Mouse (Mus musculus): Measurements from ENCODE around the gene Fastk. TPM values are rescaled to one million over a fixed set of nuclear protein-coding genes. Genes with fewer than 3 reads are reported as not detected.

Fastk gene
- polyA plus RNA-seq, 1 experiment = 124 TPM

- H3K79me2 ChIP-seq (ENCODE audit: control insufficient read depth, insufficient read depth) = peaks cover 57% of the 10 kb centered on the region
- no peak overlapping the region for H3ac ChIP-seq (ENCODE audit: control insufficient read depth, insufficient read length)
- no peak for TF ChIP-seq TCF3 (IDR thresholded peaks at IDR 0.05; ENCODE audit: insufficient read length, low read depth)
- no peak for TF ChIP-seq CEBPB (IDR thresholded peaks at IDR 0.05; ENCODE audit: insufficient read depth, poor library complexity, severe bottlenecking)
- TF ChIP-seq REST (IDR thresholded peaks at IDR 0.05; ENCODE audit: insufficient read depth, insufficient read length) = no peak
- H3K4me3 ChIP-seq = no peak overlapping the region
- peaks cover 9% of the 10 kb centered on the region for H3K36me3 ChIP-seq (ENCODE audit: control insufficient read depth, insufficient read depth)
- no peaks in the 10 kb centered on the region for H3K27me3 ChIP-seq (ENCODE audit: control insufficient read depth, insufficient read depth, insufficient read length)
- no peak overlapping the region for H3K4me2 ChIP-seq (ENCODE audit: low read depth)
Measured at GRCm38 (mm10) chr5:24472884-24473619, 28.0 kb upstream of the Fastk start.

- no peak overlapping the region for H3K4me3 ChIP-seq
- H3K79me2 ChIP-seq (ENCODE audit: control insufficient read depth, insufficient read depth) = peaks cover 78% of the 10 kb centered on the region
- no peaks in the 10 kb centered on the region for H3K36me3 ChIP-seq (ENCODE audit: control insufficient read depth, insufficient read depth)
- no peak overlapping the region for H3K4me2 ChIP-seq (ENCODE audit: low read depth)
- no peak overlapping the region for H3ac ChIP-seq (ENCODE audit: control insufficient read depth, insufficient read length)
- TF ChIP-seq MYOG (IDR thresholded peaks at IDR 0.05; ENCODE audit: control insufficient read depth in 1 of 3, insufficient read depth in 1 of 3, insufficient read length in 2 of 3, low read depth in 2 of 3) (no peak), TCF3 (IDR thresholded peaks at IDR 0.05; ENCODE audit: insufficient read length, low read depth) (no peak), MYOD1 (IDR thresholded peaks at IDR 0.05; ENCODE audit: control insufficient read depth in 1 of 3, insufficient read length in 2 of 3, low read depth in 2 of 3) (no peak), REST (IDR thresholded peaks at IDR 0.05; ENCODE audit: insufficient read depth, insufficient read length) (no peak), POLR2AphosphoS2 (IDR thresholded peaks at IDR 0.05; ENCODE audit: insufficient read length, low read depth) (no peak), SRF (IDR thresholded peaks at IDR 0.05; ENCODE audit: control insufficient read depth, insufficient read length, low read depth) (no peak), CEBPB (IDR thresholded peaks at IDR 0.05; ENCODE audit: insufficient read depth, poor library complexity, severe bottlenecking) (no peak), E2F4 (IDR thresholded peaks at IDR 0.05; ENCODE audit: insufficient read depth) (no peak), TCF12 (IDR thresholded peaks at IDR 0.05; ENCODE audit: insufficient read depth, poor library complexity, severe bottlenecking) (no peak), MAX (IDR thresholded peaks at IDR 0.05; ENCODE audit: low read depth) (no peak), POLR2A (IDR thresholded peaks at IDR 0.05; ENCODE audit: insufficient read length, low read depth) (no peak), USF1 (IDR thresholded peaks at IDR 0.05; ENCODE audit: low read depth) (no peak)
- H3K27me3 ChIP-seq (ENCODE audit: control insufficient read depth, insufficient read depth, insufficient read length) = no peaks in the 10 kb centered on the region
Measured at GRCm38 (mm10) chr5:24470600-24470999, 25.5 kb upstream of the Fastk start.

- Histone ChIP-seq H3K36me3 (ENCODE audit: control insufficient read depth, insufficient read depth) (no peaks in the 10 kb centered on the region), H3K79me2 (ENCODE audit: control insufficient read depth, insufficient read depth) (peaks cover 95% of the 10 kb centered on the region), H3ac (ENCODE audit: control insufficient read depth, insufficient read length) (no peak overlapping the region), H3K27me3 (ENCODE audit: control insufficient read depth, insufficient read depth, insufficient read length) (no peaks in the 10 kb centered on the region), H3K4me3 (no peak overlapping the region), H3K4me2 (ENCODE audit: low read depth) (no peak overlapping the region)
- TF ChIP-seq TCF3 (IDR thresholded peaks at IDR 0.05; ENCODE audit: insufficient read length, low read depth) (no peak), CEBPB (IDR thresholded peaks at IDR 0.05; ENCODE audit: insufficient read depth, poor library complexity, severe bottlenecking) (no peak), MAX (IDR thresholded peaks at IDR 0.05; ENCODE audit: low read depth) (no peak), POLR2A (IDR thresholded peaks at IDR 0.05; ENCODE audit: insufficient read length, low read depth) (no peak), POLR2AphosphoS2 (IDR thresholded peaks at IDR 0.05; ENCODE audit: insufficient read length, low read depth) (no peak), E2F4 (IDR thresholded peaks at IDR 0.05; ENCODE audit: insufficient read depth) (no peak), MYOD1 (IDR thresholded peaks at IDR 0.05; ENCODE audit: control insufficient read depth in 1 of 3, insufficient read length in 2 of 3, low read depth in 2 of 3) (no peak), USF1 (IDR thresholded peaks at IDR 0.05; ENCODE audit: low read depth) (no peak), TCF12 (IDR thresholded peaks at IDR 0.05; ENCODE audit: insufficient read depth, poor library complexity, severe bottlenecking) (no peak), MYOG (IDR thresholded peaks at IDR 0.05; ENCODE audit: control insufficient read depth in 1 of 3, insufficient read depth in 1 of 3, insufficient read length in 2 of 3, low read depth in 2 of 3) (no peak), SRF (IDR thresholded peaks at IDR 0.05; ENCODE audit: control insufficient read depth, insufficient read length, low read depth) (no peak), REST (IDR thresholded peaks at IDR 0.05; ENCODE audit: insufficient read depth, insufficient read length) (no peak)
Measured at GRCm38 (mm10) chr5:24466762-24467161, 21.7 kb upstream of the Fastk start.

GRCm38 (mm10) chr5:24455613-24456012, 10.5 kb upstream of the Fastk start:
- H3K27me3 ChIP-seq (ENCODE audit: control insufficient read depth, insufficient read depth, insufficient read length) = no peaks in the 10 kb centered on the region
- peaks cover 82% of the 10 kb centered on the region for H3K79me2 ChIP-seq (ENCODE audit: control insufficient read depth, insufficient read depth)
- H3K4me2 ChIP-seq (ENCODE audit: low read depth) = peak overlapping the region; percentile 83
- no peak for TF ChIP-seq E2F4 (IDR thresholded peaks at IDR 0.05; ENCODE audit: insufficient read depth)
- no peak for TF ChIP-seq REST (IDR thresholded peaks at IDR 0.05; ENCODE audit: insufficient read depth, insufficient read length)
- TF ChIP-seq MYOG (IDR thresholded peaks at IDR 0.05; ENCODE audit: control insufficient read depth in 1 of 3, insufficient read depth in 1 of 3, insufficient read length in 2 of 3, low read depth in 2 of 3) = no peak
- no peak for TF ChIP-seq POLR2A (IDR thresholded peaks at IDR 0.05; ENCODE audit: insufficient read length, low read depth)
- TF ChIP-seq CEBPB (IDR thresholded peaks at IDR 0.05; ENCODE audit: insufficient read depth, poor library complexity, severe bottlenecking) = no peak
- TF ChIP-seq TCF3 (IDR thresholded peaks at IDR 0.05; ENCODE audit: insufficient read length, low read depth) = no peak
- TF ChIP-seq MAX (IDR thresholded peaks at IDR 0.05; ENCODE audit: low read depth) = no peak
- no peak for TF ChIP-seq USF1 (IDR thresholded peaks at IDR 0.05; ENCODE audit: low read depth)
- TF ChIP-seq POLR2AphosphoS2 (IDR thresholded peaks at IDR 0.05; ENCODE audit: insufficient read length, low read depth) = no peak
- no peak for TF ChIP-seq SRF (IDR thresholded peaks at IDR 0.05; ENCODE audit: control insufficient read depth, insufficient read length, low read depth)
- TF ChIP-seq MYOD1 (IDR thresholded peaks at IDR 0.05; ENCODE audit: control insufficient read depth in 1 of 3, insufficient read length in 2 of 3, low read depth in 2 of 3) = no peak
- TF ChIP-seq TCF12 (IDR thresholded peaks at IDR 0.05; ENCODE audit: insufficient read depth, poor library complexity, severe bottlenecking) = no peak
- H3ac ChIP-seq (ENCODE audit: control insufficient read depth, insufficient read length) = no peak overlapping the region
- H3K4me3 ChIP-seq = no peak overlapping the region
- H3K36me3 ChIP-seq (ENCODE audit: control insufficient read depth, insufficient read depth) = no peaks in the 10 kb centered on the region

Data from myocyte (in vitro differentiated cells).